Mouse (Mus musculus) adrenal gland (tissue): ENCODE results near the gene Sult2b1.

ENCODE experiments used
- intact Hi-C: fragments of 180-260 bp; cut with DNase I; formaldehyde crosslinking; loops from one replicate; pipeline ENCODE4 v1.15.1; 2025

Gene Sult2b1

DNA sequence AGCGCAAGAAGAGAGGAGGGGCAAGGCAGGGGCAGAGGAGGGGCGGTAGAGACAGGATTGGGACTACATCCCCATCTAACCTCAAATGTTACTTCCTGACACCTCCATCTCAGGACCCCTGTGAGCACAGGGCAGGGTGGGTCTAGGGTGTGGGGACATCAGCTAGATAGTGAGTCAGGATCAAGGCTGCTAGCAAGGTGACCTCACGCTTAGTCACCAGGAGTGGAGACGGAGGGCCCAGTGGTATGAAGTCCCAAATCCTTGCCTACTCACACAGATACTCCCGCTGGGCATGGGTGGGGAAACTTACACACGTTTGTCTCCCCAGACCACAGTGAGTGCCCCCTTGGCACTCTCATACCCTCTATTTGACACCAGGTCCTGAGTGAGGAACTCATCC lies 18.1 kb upstream of the Sult2b1 start:
- intact Hi-C loops, result loop anchor here (1.0 to 10.0 kb wide), 2 partner anchors 11 to 132 kb away; no protein-coding TSS in a partner anchor

DNA sequence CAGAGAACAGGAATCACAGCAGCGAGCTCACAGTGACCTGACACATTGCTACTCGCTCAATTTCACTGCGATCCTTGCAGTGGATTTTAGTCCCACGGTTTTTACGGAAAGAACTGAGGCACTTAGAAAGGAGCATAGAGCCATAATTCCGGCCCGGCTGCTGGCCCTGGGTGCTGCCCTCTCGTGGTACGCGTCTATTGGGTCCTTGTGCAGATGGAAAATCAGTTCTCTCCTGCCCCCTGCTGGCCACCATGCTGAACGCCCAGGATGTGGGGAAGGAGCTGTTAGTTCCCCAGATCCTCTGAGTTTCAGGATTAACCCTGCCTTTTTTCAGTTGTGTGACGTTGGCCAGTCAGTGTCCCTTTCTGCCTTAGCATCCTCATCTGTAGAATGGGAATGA lies 16.9 kb upstream of the Sult2b1 start:
- intact Hi-C loops, result loop anchor here (1.0 to 10.0 kb wide), 2 partner anchors 62 to 133 kb away; no protein-coding TSS in a partner anchor

DNA sequence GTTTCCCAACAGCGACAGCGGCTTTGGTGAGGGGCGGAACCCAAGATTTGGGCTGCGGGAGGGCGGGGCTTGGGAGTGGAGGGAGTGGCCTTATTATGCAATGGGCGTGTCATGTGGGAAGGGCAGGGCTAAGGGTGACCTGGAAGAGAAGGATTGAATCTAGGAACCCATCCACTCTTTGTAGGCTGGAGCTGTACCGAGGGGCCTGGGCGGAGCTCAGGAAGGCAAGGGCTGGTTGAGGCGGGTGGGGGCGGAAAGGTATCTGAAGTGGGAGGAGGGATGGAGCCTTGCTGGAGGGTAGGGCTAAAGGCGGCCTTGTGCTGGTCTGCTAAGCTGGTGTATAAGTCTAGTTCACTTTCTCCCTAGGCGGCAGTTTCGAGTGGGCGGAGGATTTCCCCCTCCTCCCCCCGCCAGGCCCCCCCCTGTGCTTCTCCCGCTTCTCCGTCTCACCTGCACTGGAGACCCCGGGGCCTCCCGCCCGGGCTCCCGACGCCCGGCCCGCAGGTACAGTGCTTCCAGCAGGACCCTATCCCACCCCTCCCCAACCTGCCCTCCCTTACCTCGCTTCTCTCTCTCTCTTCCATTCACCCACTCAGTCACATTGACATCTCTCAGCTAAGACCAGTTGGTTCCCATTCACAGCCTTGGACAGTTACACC lies 16.2 kb upstream of the Sult2b1 start:
- intact Hi-C loops, result loop anchor here (1.0 to 10.0 kb wide), 2 partner anchors 61 to 134 kb away; no protein-coding TSS in a partner anchor

DNA sequence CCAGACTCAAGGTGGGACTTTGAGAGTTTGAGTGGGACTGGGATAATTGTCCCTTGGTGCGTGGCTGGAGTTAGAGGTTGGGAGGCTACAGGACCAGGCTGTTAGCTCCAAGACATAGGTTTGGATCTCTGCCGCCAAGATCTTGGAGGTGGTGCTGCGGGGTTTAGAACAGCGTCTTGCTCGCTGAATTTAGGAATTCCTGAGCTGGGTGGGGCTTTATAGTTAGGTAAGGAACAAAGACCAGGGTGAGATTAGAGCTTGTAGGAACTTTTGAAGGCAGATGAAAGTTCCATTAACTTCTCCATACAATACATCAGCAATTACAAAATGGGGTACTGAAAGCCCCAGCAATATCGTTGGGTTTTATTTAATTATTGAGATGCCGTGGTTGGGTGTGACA lies 15.5 kb upstream of the Sult2b1 start:
- intact Hi-C loops, result loop anchor here (10.0 kb wide), 1 partner anchor 135 kb away; no protein-coding TSS in a partner anchor

DNA sequence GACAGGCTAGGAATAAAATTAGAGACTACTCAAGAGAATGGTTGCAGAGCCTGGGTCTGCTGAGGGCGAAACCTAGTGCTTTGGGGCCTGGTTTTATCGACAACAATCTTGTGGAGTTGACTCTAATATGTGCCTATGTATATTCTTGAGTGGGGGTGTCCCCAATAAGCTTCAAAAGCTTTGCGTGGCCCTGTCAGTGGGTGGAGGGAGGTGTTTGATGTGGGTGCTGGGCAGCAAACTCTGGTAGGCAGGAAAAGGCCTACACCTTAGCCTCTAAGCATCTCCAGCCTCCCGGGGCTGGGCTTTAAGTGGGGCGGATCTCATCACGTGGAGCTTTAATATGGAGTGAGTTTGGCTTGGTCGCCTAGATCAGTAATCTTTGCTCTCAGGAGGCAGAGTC lies 14.5 kb upstream of the Sult2b1 start:
- intact Hi-C loops, result no loop called here

DNA sequence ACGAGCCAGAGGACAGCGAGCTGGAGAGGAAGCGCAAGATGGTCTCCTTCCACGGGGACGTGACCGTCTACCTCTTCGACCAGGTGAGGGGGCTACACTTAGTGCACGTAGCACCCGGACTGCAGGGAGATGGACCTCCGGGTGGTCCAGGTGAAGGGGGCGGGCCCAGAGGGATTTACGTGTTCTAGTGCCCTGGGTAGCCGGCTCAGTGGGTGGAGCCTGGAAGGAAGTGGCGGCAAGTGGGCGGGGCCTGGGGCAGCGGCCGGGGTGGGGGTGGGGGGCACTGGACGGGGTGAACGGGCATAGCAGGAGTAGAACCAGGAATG lies 14.0 kb upstream of the Sult2b1 start:
- intact Hi-C loops, result no loop called here

DNA sequence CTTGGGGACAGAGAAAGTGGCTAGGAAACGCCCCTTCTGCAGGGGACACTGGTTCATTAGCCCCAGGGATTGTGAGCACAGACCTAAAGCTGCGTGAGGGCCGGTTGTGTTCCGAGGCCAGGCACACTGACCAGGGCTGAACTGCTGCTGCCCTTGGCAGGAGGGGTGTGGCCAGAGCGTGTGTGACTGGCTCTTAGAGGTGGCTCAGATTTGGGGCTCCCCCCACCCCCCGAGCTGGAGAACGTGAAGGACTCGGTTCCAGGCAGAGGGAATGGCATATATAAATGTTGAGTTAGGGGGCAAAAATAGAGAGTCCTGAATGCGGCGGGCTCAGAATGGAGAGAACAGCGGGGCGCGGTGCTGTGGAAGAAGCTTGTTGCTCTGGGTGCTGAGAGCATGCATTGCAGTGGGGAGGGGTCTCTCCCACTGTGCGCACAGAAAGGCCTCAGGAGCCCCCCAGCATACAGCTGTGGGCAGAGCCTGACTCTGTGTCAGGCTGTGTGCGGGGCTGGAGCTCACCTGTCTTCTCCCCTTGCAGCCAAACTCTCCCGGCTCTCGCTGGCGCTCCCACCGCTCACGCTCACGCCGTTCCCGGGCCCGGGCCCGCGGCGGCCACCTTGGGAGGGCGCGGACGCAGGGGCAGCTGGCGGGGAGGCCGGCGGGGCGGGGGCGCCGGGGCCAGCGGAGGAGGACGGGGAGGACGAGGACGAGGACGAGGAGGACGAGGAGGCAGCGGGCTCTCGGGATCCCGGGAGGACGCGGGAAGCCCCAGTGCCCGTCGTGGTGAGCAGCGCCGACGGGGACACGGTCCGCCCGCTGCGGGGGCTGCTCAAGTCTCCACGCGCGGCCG lies 13.4 kb upstream of the Sult2b1 start:
- intact Hi-C loops, result no loop called here

DNA sequence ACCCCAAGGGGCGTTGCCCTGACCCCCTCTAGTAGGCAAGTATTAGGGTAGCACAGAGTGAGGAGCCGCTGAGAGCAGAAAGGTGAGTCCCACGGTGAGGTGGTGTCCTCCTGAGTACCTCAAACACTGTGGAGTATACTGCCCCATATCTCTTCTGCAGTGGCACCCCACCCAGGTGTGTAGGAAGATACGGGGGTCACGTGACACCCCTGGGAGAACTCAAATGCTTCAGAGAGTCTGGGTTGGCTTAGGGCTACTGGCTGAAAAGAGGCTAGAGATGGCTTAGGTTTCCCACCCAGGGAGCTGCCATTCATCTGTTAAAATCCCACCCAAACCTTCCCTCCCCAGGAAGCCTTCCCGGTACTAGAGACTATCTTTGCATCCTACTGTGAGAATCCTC lies 12.5 kb upstream of the Sult2b1 start:
- intact Hi-C loops, result no loop called here

DNA sequence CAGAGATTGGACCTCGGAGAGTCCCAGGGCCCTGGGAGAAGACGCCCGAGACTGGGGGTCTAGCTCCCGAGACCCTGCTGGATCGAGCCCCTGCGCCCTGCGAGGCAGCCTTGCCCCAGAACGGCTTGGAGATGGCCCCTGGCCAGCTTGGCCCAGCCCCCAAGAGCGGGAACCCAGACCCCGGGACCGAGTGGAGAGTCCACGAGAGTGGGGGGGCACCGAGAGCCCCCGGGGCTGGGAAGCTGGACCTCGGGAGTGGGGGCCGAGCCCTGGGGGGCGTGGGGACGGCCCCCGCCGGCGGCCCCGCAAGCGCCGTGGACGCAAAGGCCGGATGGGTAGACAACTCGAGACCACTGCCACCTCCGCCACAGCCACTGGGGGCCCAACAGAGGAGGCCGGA lies 10.5 kb upstream of the Sult2b1 start:
- intact Hi-C loops, result no loop called here

DNA sequence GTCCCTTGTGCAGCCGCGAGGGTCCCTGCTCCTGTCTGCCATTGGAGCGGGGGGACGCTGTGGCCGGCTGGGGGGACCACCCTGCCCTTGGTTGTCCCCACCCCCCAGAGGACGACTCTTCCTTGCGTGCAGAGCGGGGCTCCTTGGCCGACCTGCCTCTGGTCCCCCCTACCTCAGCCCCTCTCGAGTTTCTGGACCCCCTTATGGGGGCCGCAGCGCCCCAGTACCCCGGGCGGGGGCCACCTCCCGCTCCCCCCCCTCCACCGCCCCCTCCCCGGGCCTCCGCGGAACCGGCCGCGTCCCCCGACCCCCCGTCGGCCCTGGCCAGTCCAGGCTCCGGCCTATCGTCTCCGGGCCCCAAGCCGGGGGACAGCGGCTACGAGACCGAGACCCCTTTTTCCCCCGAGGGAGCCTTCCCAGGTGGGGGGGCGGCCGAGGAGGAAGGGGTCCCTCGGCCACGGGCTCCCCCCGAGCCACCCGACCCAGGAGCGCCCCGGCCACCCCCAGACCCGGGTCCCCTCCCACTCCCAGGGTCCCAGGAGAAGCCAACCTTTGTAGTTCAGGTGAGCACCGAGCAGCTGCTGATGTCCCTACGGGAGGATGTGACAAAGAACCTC lies 9.6 kb upstream of the Sult2b1 start:
- intact Hi-C loops, result no loop called here

DNA sequence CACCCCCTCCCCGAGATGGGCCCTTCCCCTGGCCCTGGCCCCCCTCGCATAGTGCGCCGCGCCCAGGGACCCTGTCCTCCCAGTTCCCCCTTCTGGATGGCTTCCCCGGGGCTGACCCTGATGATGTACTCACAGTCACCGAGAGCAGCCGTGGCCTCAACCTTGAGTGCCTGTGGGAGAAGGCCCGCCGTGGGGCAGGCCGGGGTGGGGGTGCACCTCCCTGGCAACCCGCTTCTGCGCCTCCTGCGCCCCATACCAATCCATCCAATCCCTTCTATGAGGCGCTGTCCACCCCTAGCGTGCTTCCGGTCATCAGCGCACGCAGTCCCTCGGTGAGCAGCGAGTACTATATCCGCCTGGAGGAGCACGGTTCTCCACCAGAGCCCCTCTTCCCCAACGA lies 8.8 kb upstream of the Sult2b1 start:
- intact Hi-C loops, result no loop called here

DNA sequence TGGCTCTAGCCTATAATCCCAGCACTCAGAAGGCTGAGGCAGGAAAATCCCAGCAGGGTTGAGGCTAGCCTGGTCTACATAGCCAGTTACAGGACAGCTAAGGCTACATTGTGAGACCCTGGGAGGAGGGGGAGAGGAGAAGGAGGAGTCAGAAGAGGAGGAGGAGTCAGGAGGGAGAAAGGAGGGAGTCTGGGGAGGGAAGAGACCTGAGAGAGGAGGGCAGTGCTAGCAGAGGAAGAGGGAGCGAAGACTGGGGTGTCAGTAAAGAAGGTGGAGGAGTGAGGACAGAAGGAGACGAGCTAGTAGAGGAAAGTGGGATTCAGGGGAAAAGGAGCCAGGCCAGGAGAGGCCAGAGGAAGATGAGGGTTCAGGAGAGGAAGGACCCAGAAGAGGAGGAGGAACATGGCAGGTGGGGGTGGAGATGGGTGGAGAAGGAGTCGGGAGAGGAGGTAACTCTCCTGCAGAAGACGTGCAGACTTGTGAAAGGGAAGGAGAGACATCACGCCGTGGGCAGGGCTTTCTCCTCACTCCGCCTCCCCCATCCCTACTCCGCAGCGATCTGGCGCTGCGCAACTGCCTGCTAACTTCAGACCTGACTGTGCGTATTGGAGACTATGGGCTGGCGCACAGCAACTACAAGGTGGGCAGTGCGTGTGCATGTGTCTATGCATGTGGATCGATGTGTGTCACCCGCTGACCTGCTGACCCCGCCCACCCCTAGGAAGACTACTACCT lies 7.5 kb upstream of the Sult2b1 start:
- intact Hi-C loops, result no loop called here

DNA sequence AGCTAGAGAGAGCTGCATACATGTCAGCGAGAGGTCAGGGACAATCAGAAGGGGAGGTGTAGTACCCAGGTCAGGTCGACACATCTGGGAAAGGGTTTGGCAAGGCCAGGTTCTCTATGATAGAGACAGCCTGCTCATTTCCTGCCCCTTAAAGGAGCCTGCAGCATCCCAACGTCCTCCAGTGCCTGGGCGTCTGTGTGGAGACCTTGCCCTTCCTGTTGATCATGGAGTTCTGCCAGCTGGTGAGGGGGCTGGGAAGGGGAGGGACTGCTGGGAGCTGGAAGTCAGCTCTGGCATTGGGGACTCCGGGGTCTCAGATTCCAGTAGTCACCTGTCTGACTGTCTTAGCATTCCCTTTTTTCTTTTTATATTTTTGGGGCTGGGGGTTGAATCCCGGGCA lies 6.3 kb upstream of the Sult2b1 start:
- intact Hi-C loops, result no loop called here

DNA sequence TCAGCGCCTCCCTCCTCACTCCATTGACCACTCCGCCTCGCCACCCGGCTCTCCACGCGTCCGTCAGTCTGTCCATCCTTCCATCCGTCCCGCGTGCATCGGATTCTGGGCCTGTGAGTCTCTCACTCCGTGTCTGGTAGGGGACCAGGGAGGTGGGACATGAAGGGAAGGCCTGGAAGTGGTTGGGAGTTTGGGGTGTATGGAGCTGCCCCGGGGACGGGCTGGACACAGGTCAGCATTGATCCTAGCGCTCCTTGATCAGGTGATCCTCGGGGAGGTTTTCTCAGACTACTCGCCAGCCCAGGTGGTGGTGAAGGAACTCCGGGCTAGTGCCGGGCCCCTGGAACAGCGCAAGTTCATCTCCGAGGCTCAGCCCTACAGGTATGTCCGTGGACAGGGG lies 3.2 kb upstream of the Sult2b1 start:
- intact Hi-C loops, result no loop called here

DNA sequence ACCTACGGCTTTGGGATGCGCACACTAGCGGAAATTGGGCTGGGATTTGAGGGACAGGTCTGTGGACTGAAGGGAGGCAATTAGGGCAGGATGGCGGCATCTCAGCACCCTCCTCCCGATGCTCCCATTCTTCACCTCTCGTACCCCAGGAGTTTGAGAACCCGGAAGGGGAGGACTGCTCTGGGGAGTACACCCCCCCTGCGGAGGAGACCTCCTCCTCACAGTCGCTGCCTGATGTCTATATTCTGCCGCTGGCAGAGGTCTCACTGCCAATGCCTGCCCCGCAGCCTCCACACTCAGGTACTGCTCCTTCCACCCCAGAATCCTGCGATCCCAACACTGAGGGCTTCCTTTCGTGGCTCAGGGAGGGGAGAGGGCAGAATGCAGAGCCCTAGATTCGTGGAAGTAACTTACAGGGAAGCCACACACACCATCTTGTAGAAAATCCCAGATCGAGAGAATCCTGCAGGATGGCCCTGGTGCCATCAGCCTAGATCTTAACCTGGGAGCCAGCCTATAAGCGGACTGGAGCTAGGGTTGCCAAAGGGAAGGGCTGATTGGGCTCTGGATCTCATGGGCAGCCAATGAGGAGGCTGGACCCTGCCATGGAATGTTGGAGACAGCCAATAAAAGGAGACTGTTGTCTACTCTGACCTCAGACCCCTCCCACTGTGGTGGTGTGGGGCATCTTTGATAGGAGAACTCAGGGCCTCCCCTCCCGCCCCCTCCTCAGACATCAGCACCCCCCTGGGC lies 2.4 kb upstream of the Sult2b1 start:
- intact Hi-C loops, result no loop called here

DNA sequence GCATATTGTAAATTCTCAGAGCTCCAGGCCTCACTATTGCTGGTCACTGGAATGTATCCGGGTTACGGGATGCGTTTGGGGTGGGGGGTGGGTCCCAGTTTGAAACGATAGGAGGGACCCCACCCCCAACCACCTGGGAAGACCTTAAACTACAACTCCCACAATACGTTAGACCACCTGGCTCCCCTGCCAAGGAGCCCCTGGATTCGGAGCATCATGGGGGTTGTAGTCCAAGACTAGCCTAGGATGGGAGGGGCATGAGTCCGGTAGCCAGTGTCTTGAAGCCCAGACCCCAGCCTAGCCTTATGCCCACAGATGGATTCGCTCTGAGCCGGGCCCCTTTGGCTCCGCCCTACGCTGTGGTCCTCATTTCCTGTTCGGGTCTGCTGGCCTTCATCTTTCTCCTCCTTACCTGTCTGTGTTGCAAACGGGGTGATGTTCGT lies 1.7 kb upstream of the Sult2b1 start:
- intact Hi-C loops, result no loop called here

DNA sequence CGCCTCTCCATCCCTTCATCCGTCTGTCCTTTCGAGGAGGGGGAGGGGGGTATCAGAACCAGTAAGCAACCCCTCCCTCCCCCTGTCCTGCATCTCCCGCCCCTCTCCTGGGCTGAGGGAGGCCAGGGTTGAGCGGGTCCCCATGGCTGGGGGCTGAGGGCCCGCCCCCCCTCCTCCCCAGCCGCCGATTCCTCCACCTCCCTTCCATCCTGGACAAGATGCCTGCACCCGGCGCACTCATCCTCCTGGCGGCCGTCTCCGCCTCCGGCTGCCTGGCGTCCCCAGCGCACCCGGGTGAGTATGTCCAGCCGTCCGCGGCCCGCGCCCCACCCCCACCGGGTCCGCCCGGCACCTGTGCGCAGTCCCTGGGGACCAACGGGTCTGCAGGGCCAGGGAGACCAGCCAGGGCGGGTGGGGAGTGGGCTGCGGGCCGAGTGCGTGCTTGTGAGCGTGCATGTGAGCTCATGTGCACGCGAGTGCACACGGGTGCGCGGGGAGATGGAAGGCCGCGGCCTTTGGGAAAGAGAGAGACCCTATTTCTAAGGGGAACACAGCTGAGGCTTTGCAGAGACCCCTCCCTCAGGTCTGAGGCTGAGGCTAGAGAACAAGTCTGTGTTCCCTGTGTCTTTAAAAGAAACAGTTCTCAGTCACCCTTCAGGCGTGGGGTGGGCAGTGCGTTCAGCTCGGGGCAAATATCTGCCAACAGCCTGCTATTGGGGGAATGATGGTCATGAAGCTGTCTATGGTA lies 1.1 kb upstream of the Sult2b1 start:
- intact Hi-C loops, result no loop called here

DNA sequence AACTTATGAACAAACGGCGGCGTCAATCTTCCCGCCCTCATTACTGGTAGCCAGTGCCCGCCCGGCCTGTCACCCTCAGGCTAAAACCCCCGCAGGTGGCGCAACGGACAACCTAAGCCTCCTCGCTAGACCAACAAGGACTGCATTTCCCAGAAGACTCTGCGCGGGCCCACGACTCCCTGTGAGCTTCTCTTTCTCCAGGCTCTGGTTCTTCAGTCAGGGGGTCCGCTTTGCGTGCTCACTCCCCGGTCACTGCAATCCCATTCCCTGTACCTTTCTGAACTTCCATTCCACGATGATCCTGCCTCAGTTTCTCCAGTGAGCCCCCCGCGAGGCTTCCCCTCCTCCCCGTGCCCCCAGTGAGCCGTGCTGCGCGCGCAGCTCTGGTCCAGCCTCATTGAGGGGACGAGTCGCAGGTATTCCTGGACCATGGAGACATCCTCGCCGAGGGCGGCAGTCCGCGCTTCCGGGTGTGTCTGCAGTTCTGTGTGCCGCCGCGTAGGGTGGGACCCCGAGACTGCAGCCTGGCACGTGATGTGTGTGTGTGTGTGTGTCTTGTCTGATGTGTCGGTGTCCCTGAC lies 868 bp downstream of the Sult2b1 start, which contains the start of gene Lmtk3:
Gene Lmtk3 (plus strand): TSS at position 228 of the 581 bp plus-strand sequence.
- intact Hi-C loops, result no loop called here

DNA sequence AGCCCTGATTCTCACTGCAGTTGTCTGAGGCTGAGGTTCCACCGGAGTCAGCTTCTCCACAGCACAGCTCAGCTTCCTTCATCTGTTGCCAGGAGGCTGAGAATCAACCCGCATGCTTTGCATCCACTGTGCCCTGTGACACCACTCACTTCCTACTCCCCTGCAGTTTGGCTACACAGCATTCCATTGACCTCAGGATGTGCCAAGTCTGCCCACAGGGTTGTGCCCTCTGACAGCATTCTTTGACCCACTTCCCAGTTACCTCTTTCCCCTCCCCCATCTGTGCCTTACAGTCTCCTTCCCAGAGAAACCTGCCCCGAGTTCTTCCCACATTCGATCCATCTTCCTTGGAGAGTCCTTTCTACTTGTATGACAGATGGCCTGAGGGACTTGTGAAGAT lies 2.2 kb downstream of the Sult2b1 start:
- intact Hi-C loops, result no loop called here
